Mouse (Mus musculus) hindbrain, embryonic 10.5 days (tissue): ENCODE measurements around the gene Sh3bp5. TPM values are rescaled to one million over a fixed set of nuclear protein-coding genes. Genes with fewer than 3 reads are reported as not detected.

Experiments
- DNase-seq: peaks from one replicate; pipeline ENCODE4 v3.0.0-alpha.2; 2017; ENCODE audit warnings: low spot score
- H3K27ac ChIP-seq: fragments of 300-500 bp; sonication (generic); 2 replicates; pipeline ENCODE4 v1.5.1; 2016; ENCODE audit warnings: mild to moderate bottlenecking, moderate library complexity
- H3K27me3 ChIP-seq: fragments of 300-500 bp; sonication (generic); 2 replicates; pipeline ENCODE4 v1.6.1; 2016; ENCODE audit warnings: mild to moderate bottlenecking; ENCODE audit not compliant: poor library complexity, insufficient read depth, severe bottlenecking
- H3K36me3 ChIP-seq: fragments of 300-500 bp; sonication (generic); 2 replicates; pipeline ENCODE4 v1.6.1; 2016; ENCODE audit warnings: mild to moderate bottlenecking, moderate library complexity
- H3K4me1 ChIP-seq: fragments of 300-500 bp; sonication (generic); replicated peaks from 2 replicates; pipeline ENCODE4 v1.6.1; 2016; ENCODE audit warnings: mild to moderate bottlenecking
- H3K4me3 ChIP-seq: fragments of 300-500 bp; sonication (generic); 2 replicates; pipeline ENCODE4 v1.5.1; 2016; ENCODE audit warnings: mild to moderate bottlenecking, moderate library complexity
- H3K9me3 ChIP-seq: fragments of 300-500 bp; sonication (generic); 2 replicates; pipeline ENCODE4 v1.6.1; 2016; ENCODE audit warnings: mild to moderate bottlenecking, moderate library complexity
- WGBS: fragments of 180-500 bp; shearing (Covaris S2); methylation state at CpG from one replicate; pipeline ENCODE4 v1.1.7; 2016; 5-methylcytosine and 5-hydroxymethylcytosine counted together
- polyA plus RNA-seq: library from polyadenylated mRNA; unstranded; fragments of >200 nt; fragmentation: Nextera tagmentation; extraction: Ambion mirVana; gene quantifications from 2 replicates; pipeline ENCODE4 v1.2.1, GENCODE M21; 2016

Sh3bp5 gene
- polyA plus RNA-seq, 1 experiment from 2014 or later, result 23.7 TPM

DNA sequence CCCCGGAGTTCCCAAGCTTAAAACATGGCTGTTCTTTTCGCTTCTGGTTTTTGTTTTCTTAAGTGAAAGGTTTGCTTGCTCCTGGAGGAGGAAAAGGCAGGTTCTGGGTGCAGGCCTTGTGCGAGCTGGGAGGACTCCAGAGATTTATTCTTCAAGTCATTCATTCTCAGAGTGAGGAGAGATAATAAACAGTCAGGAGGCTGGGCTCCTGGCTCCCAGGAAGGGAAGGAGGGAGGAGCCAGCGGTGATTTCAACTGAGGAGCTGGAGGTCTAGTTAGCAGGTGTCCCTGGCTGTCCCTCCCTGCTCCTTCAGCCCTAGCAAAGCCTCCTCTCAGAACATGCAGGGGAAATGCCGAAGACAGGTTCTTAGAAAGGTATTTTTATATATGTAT is 6.9 kb downstream of the Sh3bp5 start:
- H3K4me3 ChIP-seq, result no peak overlapping the region
- no peak for DNase-seq
- no peak overlapping the region for H3K27ac ChIP-seq
- H3K4me1 ChIP-seq, result peaks cover 20% of the 10 kb centered on the region
- WGBS, result 70% methylated on average over 5 of the region's 5 CpGs
- peaks cover 21% of the 10 kb centered on the region for H3K36me3 ChIP-seq
- 0 out of 2 replicates have a peak, but pooled peaks cover 1% of the 10 kb centered on the region for H3K27me3 ChIP-seq
- peaks cover 8% of the 10 kb centered on the region; the same call in 1 of the 2 replicates for H3K9me3 ChIP-seq

DNA sequence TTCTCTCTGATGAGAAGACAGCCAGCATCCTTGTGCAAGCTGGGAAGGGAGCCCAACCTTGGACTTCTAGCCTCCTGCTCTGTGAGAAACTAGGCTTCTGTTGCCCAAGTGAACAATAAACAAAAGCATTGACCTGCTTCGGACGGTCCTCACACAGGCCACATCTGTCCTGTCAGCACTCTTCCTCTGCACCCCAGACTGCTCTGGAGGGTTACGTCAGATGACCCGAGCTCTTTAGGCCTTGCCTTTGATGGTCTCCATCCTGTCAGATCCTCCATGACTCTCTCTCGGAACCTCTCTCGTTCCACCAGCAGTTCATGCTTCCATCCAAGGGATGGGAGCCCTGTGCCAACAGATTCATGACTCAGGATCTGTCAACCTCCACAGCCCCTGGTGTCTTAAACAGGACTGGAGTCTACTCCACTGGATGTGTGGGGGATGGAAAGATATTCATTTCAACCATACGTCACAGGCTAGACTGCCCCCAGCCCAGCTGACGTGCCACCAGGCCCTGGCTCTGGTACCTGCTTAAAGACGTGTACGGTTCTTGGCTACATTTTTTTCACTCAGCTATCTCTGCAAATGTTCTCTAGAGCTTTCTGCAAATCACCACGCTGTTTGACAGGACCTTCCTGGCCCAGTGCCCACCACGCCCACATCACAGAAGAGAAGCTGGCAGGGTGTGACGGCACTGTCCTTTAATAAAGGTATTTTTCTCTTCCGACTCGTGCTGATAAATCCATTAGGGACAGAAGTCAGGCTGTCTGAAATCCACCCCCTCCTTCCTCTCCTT is 7.5 kb downstream of the Sh3bp5 start:
- Histone ChIP-seq H3K4me3 (no peak overlapping the region), H3K4me1 (peaks cover 20% of the 10 kb centered on the region), H3K27me3 (no peaks in the 10 kb centered on the region), H3K9me3 (peaks cover 8% of the 10 kb centered on the region; the same call in 1 of the 2 replicates), H3K27ac (no peak overlapping the region), H3K36me3 (peaks cover 21% of the 10 kb centered on the region)
- WGBS, result 78% methylated on average over 15 of the region's 15 CpGs
- no peak for DNase-seq

DNA sequence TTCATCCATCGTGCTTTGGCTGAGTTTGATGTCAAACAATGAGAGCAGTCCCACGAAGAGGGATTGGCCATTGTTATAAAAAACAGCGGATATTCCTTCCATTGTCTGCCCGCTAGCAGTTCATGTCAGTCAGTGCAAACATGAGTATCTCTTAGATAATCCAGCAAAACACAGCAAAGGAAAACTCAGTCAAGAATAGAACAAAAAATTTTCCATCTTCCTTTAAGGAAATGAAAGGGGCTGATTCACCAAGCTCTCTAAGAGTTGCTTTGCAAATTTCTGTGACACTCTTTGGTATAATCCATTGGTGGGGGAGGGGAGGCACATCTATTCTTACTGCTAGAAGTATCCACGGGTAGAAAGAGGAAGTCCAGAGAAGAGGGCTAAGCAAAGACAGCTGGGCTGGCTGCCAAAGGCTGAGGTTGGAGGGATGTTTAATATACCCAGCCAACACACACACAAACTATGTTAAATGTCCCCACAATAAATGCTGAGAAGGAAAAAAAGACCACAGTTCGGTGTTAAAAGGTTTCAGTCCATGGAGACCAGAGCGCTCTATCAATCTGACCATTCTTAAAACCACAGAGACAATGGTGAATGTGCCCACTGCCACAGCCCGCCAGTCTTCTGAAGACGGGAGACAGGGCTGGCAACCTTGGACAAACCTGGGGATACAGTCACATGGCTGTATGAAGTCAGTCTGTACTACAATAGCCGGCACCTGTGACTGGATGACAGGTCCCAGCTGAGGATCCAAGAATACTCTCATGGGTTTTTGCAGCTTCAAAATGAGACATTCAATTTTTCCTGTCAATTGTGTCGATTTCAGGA is 12.7 kb downstream of the Sh3bp5 start:
- WGBS, result 72% methylated on average over 11 of the region's 11 CpGs
- H3K9me3 ChIP-seq, result peaks cover 8% of the 10 kb centered on the region; the same call in 1 of the 2 replicates
- H3K4me1 ChIP-seq, result peaks cover 50% of the 10 kb centered on the region
- DNase-seq, result no peak
- no peak overlapping the region for H3K4me3 ChIP-seq
- H3K36me3 ChIP-seq, result peaks cover 21% of the 10 kb centered on the region
- H3K27ac ChIP-seq, result 0 out of 2 replicates have a peak overlapping the region, but pooled peaks have one; percentile 45
- H3K27me3 ChIP-seq, result no peaks in the 10 kb centered on the region

DNA sequence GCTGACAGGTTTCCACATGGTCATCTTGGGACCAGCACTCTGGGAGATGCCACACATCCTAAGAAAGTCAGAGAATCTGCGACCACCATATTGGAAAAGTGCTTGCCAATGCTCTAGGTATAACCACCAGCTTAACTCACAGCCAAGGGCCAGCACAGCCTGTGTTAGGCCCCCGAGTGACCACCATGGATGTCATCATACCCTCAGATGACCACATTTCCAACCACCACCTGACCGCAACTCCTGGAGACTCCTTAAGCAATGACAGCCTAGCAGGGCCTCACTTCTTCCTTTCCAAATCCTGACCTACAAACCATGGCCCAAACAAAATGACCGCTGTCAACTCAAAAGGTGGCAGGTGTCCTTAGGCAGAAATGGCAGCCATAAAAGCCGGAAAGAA is 13.5 kb downstream of the Sh3bp5 start:
- peaks cover 8% of the 10 kb centered on the region; the same call in 1 of the 2 replicates for H3K9me3 ChIP-seq
- no peak overlapping the region for H3K27ac ChIP-seq
- no peak overlapping the region for H3K4me3 ChIP-seq
- 90% methylated on average over 5 of the region's 5 CpGs for WGBS
- H3K4me1 ChIP-seq, result peaks cover 50% of the 10 kb centered on the region
- no peaks in the 10 kb centered on the region for H3K27me3 ChIP-seq
- DNase-seq, result no peak
- peaks cover 21% of the 10 kb centered on the region for H3K36me3 ChIP-seq

DNA sequence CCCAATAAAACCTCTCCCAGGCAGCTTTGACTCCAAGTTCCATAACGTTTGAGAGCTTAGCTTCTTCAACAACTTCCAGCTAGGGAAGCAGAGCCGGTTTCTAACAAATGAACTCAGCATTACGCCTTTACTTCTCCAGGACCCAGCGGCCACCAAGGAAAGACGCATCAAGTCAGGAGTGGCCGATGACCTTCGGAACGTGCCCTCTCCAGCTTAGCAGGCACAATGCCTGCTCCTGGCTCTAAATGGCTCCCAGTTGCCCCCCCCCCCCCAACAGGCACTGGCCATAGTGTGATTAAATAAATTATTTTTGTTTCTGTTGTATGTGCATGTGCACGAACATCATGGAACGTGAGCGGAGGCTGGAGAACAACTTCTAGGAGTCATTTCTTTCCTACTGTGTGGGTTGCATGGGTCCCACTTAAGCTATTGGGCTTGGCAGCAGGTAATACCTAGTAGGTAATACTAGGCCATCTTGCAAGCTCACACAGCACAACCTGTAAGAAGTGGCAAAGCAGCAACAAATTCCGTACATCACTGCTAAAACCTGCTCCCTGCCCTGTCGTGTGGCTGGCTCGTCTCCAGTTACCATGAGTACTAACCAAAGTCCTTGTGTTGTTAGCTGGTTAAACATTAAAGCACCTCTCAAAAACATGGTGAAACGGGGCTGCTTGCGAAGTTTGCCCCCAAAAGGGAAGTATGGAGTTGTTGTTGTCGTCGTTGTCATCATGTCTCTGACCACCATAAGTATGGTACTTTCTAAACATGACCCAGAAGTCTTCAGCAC is 14.2 kb downstream of the Sh3bp5 start:
- H3K9me3 ChIP-seq, result peaks cover 8% of the 10 kb centered on the region; the same call in 1 of the 2 replicates
- WGBS, result 83% methylated on average over 18 of the region's 18 CpGs
- peaks cover 16% of the 10 kb centered on the region for H3K36me3 ChIP-seq
- no peaks in the 10 kb centered on the region for H3K27me3 ChIP-seq
- peaks cover 55% of the 10 kb centered on the region for H3K4me1 ChIP-seq
- no peak overlapping the region for H3K4me3 ChIP-seq
- no peak for DNase-seq
- peak overlapping the region; percentile 4; the same call in 1 of the 2 replicates for H3K27ac ChIP-seq

DNA sequence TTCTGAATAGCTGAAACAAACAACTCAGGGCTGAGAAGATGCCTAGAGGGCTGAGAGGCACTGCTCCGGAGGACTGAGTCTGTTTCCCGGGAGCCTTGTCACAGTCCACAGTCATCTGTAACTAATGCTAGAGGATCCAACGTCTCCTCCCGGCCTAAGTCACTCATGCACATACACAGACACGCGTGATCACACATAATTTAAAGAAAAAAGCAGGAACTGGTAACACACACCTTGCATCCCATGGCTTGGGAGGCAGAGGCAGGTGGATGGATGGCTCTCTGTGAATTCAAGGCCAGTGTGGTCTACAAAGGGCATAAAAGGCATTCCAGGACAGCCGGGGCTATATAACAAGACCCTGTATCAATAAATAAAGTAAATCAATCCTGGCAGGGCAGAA is 14.9 kb downstream of the Sh3bp5 start:
- H3K27me3 ChIP-seq, result no peaks in the 10 kb centered on the region
- 56% methylated on average over 7 of the region's 7 CpGs for WGBS
- no peak overlapping the region for H3K4me3 ChIP-seq
- peaks cover 5% of the 10 kb centered on the region; the same call in 1 of the 2 replicates for H3K9me3 ChIP-seq
- peak overlapping the region; percentile 4 for H3K27ac ChIP-seq
- DNase-seq, result no peak
- peaks cover 55% of the 10 kb centered on the region for H3K4me1 ChIP-seq
- peaks cover 9% of the 10 kb centered on the region for H3K36me3 ChIP-seq

DNA sequence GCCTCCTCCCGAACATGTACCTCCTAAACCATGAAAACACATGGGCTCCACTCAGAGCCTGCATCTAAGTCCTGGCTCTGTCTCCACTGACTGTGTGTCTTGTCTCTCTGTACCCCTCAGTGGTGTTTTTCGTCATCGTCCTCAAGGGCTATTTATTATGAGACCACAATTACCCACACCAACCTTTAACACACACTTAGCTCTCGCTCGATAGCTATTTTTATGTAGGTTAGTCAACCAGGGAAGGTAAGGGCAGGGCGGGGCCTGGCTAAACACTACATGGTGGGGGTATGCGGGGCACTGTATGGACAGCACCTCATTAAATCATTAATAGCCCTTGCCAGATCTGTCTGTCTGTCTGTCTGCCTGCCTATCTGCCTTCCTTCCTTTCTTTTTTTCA is 15.3 kb downstream of the Sh3bp5 start:
- H3K27me3 ChIP-seq, result no peaks in the 10 kb centered on the region

DNA sequence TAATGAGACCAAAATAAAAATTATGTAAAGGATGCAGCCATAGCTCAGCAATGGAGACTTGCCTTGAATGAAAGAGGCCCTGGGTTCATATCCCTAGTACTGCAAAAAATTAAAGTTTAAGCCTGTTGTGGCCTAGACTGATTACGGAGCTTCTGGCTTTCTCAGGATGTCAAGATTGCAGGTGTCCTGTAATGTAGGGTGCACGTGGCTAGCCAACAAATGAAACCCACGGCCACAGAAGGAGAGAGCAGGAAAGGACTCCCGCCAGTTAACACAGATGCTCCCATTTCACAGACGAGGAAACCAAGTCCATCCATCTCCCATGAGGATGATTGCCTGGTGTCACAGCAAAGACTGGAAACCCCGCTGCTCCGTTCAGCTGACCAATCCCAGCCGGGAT is 15.7 kb downstream of the Sh3bp5 start:
- DNase-seq, result no peak
- WGBS, result 93% methylated on average over 8 of the region's 8 CpGs
- Histone ChIP-seq H3K36me3 (0 out of 2 replicates have a peak, but pooled peaks cover under 1% of the 10 kb centered on the region), H3K9me3 (no peaks in the 10 kb centered on the region), H3K27me3 (no peaks in the 10 kb centered on the region), H3K4me1 (peaks cover 56% of the 10 kb centered on the region), H3K4me3 (no peak overlapping the region), H3K27ac (no peak overlapping the region)

More for the DNA sequence above, 15.3 kb downstream of the Sh3bp5 start:
- Histone ChIP-seq H3K4me3 (no peak overlapping the region), H3K36me3 (peaks cover 4% of the 10 kb centered on the region), H3K9me3 (peaks cover under 1% of the 10 kb centered on the region; the same call in 1 of the 2 replicates), H3K4me1 (peaks cover 55% of the 10 kb centered on the region), H3K27ac (peak overlapping the region; percentile 4)
- WGBS, result 87% methylated on average over 7 of the region's 7 CpGs
- no peak for DNase-seq

DNA sequence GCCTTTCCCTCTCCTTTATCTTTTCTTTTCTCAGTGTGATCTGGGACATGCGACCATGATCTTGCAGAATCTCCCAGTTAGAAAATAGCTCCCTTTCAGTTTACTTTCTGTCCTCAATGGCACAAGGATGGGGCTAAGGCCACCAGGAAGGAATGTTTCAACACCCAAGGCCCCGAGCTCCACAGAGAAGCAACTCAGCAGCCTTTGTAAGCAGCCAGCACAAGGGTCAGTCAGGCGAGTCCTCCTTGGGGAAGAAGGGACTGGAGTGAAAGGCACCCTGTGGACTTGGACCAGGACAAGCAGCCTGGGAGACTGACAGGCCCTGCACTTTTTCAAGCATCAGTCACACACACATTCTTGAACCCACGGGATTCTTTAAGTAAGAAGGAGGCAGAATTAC is 16.6 kb downstream of the Sh3bp5 start:
- H3K9me3 ChIP-seq, result no peaks in the 10 kb centered on the region
- no peaks in the 10 kb centered on the region for H3K27me3 ChIP-seq
- peaks cover 64% of the 10 kb centered on the region for H3K4me1 ChIP-seq
- H3K36me3 ChIP-seq, result no peaks in the 10 kb centered on the region
- peak overlapping the region; percentile 24; the same call in 1 of the 2 replicates for H3K27ac ChIP-seq
- no peak overlapping the region for H3K4me3 ChIP-seq
- WGBS, result 18% methylated on average over 4 of the region's 4 CpGs
- DNase-seq, result no peak

DNA sequence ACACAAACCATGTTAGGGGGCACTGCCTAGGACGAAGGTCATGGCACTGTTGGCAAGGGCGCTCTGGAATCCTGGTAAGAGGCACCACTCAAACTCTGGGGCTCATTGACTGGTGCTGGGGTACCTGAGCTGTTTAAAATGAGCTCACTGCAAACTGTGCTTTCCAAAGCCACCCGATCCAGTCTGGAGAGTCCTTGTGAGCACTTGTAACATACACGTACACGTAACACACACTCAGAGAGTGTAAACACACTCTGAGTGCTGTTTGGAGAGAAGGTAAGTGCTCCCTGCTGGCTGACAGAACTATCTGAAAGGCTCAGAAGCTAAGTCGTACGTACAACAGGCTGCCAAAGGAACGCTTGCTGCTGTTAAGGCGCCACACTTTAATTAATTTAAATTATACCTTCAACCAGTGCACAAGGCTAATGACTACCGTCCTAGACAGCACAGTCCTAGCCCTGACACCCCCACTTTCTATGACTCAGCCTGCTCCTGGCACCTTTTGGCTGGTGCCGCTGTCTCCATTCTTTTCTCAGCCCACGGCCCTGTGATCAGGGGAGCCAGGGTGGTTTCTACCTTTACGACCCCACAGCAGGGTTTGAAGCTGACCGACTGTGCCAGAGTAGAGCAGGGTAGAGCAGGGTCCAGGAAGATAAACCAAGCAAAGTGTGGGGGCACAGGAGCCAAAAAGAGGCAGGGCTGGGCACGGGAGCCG is 18.9 kb downstream of the Sh3bp5 start:
- H3K4me1 ChIP-seq, result peaks cover 67% of the 10 kb centered on the region
- no peak for DNase-seq
- H3K36me3 ChIP-seq, result no peaks in the 10 kb centered on the region
- 0 out of 2 replicates have a peak overlapping the region, but pooled peaks have one; percentile 40 for H3K27ac ChIP-seq
- 88% methylated on average over 16 of the region's 16 CpGs for WGBS
- H3K27me3 ChIP-seq, result no peaks in the 10 kb centered on the region
- H3K4me3 ChIP-seq, result no peak overlapping the region
- H3K9me3 ChIP-seq, result no peaks in the 10 kb centered on the region

DNA sequence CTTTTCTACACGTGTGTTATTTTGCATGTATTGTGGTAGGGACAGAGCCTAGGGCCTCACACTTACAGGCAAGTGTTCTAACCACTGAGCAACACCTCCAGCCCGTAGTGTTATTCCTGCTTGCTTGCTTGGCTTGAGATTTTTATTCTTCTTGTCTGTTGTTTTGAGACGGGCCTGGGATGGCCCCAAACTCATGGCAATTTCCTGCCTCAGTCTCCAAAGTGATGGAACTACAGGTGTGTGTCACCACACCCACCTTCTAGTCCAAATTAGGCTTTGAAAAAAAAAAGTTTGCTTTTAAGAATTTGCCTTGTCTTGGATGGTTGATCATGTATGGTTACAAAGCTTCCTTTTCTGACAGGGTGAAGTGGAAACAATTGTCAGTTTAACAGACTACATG is 19.5 kb downstream of the Sh3bp5 start:
- Histone ChIP-seq H3K4me3 (no peak overlapping the region), H3K9me3 (no peaks in the 10 kb centered on the region), H3K27me3 (no peaks in the 10 kb centered on the region), H3K36me3 (no peaks in the 10 kb centered on the region), H3K27ac (no peak overlapping the region), H3K4me1 (peaks cover 64% of the 10 kb centered on the region)
- DNase-seq, result no peak
- 79% methylated on average over 3 of the region's 3 CpGs for WGBS

DNA sequence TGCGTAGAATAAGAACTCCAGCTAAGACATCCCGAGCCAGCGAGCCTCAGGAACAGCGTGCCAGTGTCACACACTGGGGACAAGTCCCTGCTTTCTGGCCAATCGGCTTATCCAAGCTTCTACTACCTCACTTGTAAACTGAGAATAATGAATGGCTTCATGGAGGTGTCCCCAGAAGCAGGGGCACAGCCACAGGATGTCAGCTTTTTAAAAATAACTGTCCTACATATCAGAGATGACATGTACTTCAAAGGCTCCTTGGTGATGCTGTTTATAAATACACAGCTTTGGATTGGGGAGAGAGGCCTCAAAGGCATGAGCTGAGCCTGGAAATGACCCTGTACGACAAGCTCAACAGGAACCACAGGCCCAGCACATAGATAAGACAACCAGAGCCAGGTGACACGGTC is 20.9 kb downstream of the Sh3bp5 start:
- no peak for DNase-seq
- no peaks in the 10 kb centered on the region; the same call in 1 of the 2 replicates for H3K36me3 ChIP-seq
- no peaks in the 10 kb centered on the region for H3K27me3 ChIP-seq
- H3K4me3 ChIP-seq, result no peak overlapping the region
- no peaks in the 10 kb centered on the region for H3K9me3 ChIP-seq
- no peak overlapping the region for H3K27ac ChIP-seq
- peaks cover 64% of the 10 kb centered on the region for H3K4me1 ChIP-seq
- WGBS, result 82% methylated on average over 7 of the region's 7 CpGs
